Mouse (Mus musculus) lung, adult 2 months (tissue): ENCODE data around the gene Thrap3.

Experiments used
- CTCF ChIP-seq: fragments of 200-500 bp; IDR thresholded peaks from 2 replicates; pipeline ENCODE4 v1.5.1; 2011; ENCODE audit warnings: mild to moderate bottlenecking, low read length, control low read depth; ENCODE audit not compliant: insufficient read depth
- POLR2A ChIP-seq: fragments of 200-500 bp; IDR thresholded peaks from 2 replicates; pipeline ENCODE4 v1.6.1; 2011; ENCODE audit warnings: low read depth, mild to moderate bottlenecking, control low read depth, low read length, borderline replicate concordance; ENCODE audit errors: extremely low read depth

DNA sequence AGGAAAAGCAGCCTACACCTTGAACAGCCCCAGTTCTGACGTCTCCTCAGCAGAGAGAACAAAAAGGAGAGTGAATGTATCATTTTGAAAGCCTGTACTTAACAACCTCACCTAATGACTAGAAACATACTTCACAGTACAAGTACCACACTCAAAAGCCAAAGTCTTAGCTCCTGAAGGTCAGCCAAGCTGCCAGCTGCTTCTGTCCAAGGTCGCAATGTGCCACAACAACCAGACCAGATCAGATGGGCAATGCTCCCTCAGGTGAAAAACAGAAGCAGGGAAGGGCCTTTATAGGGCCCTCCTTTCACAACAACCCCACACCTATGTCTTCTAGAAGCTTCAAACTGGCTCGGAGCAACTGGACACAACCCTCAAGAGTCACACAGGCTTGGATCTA, 36.5 kb downstream of the Thrap3 start:
- TF ChIP-seq CTCF (no peak), POLR2A (no peak)
